Mouse (Mus musculus): Measurements from ENCODE around the gene Gm21891.
"Not testable (repeated sequence)": the region's sequence is repeated elsewhere in the genome, so short reads cannot be mapped to it uniquely, and the experiment has no call there.

Gm21891 gene

DNA sequence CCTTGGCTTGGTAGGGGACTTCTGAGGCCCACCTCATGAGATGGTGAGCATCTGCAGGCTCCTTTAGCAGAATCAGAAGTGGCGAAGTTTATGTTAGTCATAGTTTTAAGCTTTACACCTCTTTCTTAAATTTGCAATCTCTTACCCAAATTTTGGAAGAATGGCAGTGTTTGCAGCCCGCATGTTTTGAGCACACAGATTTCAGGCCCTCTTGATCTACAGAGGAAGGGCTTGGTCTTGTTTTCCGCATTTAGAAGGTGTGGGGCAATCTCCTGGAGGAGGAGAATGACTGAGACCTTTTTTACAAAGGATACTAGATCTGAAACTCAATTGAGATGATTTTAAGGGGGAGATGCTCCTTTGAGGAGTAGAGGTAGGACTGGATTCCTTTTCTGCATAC, at the start of gene Gm21891:
TSS of gene Gm21891 (minus strand) at position 101 of the 400 bp plus-strand sequence.
- DNase-seq (ENCODE audit: extremely low read depth, insufficient read length, low spot score): not testable (repeated sequence)

- not testable (repeated sequence) for DNase-seq (ENCODE audit: extremely low read depth, insufficient read length, low spot score)
These were observed 28.4 kb upstream of the Gm21891 start, which contains the start of gene Gm21425 for GRCm38 (mm10) chrY:13161668-13162067. Gm21425 (plus strand) TSS chrY:13161968.
